Mouse (Mus musculus) limb, embryonic 12.5 days (tissue): Measurements from ENCODE around the gene Rnase11. TPM values are rescaled to one million over a fixed set of nuclear protein-coding genes. Genes with fewer than 3 reads are reported as not detected.
"Not testable (repeated sequence)": the region's sequence is repeated elsewhere in the genome, so short reads cannot be mapped to it uniquely, and the experiment has no call there.

Experiments
- ATAC-seq: fragments of 200-750 bp; cut with Nextera tagmentation; 2 replicates; pipeline ENCODE4 v1.8.0; 2017; ENCODE audit warnings: low read depth, moderate TSS enrichment; ENCODE audit not compliant: insufficient number of reproducible peaks, insufficient read depth, low FRiP score, low TSS enrichment
- H3K27ac ChIP-seq: fragments of 300-500 bp; sonication (generic); 2 replicates; pipeline ENCODE4 v1.5.1; 2016; ENCODE audit warnings: mild to moderate bottlenecking, moderate library complexity
- H3K27me3 ChIP-seq: fragments of 300-500 bp; sonication (generic); 2 replicates; pipeline ENCODE4 v1.6.1; 2016; ENCODE audit warnings: mild to moderate bottlenecking, moderate library complexity
- H3K36me3 ChIP-seq: fragments of 300-500 bp; sonication (generic); 2 replicates; pipeline ENCODE4 v1.6.1; 2016; ENCODE audit warnings: mild to moderate bottlenecking, moderate library complexity
- H3K4me1 ChIP-seq: fragments of 300-500 bp; sonication (generic); replicated peaks from 2 replicates; pipeline ENCODE4 v1.6.1; 2016
- H3K4me2 ChIP-seq: fragments of 300-500 bp; sonication (generic); 2 replicates; pipeline ENCODE4 v1.6.1; 2016; ENCODE audit warnings: mild to moderate bottlenecking, moderate library complexity
- H3K4me3 ChIP-seq: fragments of 300-500 bp; sonication (generic); replicated peaks from 2 replicates; pipeline ENCODE4 v1.5.1; 2016; ENCODE audit warnings: mild to moderate bottlenecking
- H3K9ac ChIP-seq: fragments of 300-500 bp; sonication (generic); replicated peaks from 2 replicates; pipeline ENCODE4 v1.6.1; 2016; ENCODE audit warnings: mild to moderate bottlenecking, moderate library complexity
- H3K9me3 ChIP-seq: fragments of 300-500 bp; sonication (generic); 2 replicates; pipeline ENCODE4 v1.6.1; 2016; ENCODE audit warnings: mild to moderate bottlenecking, moderate library complexity
- WGBS: fragments of 180-500 bp; shearing (Covaris S2); methylation state at CpG from one replicate; pipeline ENCODE4 v1.1.7; 2016; 5-methylcytosine and 5-hydroxymethylcytosine counted together
- polyA plus RNA-seq: library from polyadenylated mRNA; unstranded; fragments of >200 nt; fragmentation: Nextera tagmentation; extraction: Ambion mirVana; gene quantifications from 2 replicates; pipeline ENCODE4 v1.2.1, GENCODE M21; 2016

The Rnase11 gene
- polyA plus RNA-seq, 1 experiment from 2014 or later: not detected

- no peak overlapping the region for H3K27ac ChIP-seq
- no peak overlapping the region for H3K9ac ChIP-seq
- 30% methylated on average over 1 of the region's 1 CpGs for WGBS
- no peak overlapping the region for H3K4me3 ChIP-seq
- no peak overlapping the region for H3K4me2 ChIP-seq
- no peak for ATAC-seq
- H3K4me1 ChIP-seq: no peaks in the 10 kb centered on the region
- H3K27me3 ChIP-seq: no peaks in the 10 kb centered on the region
- no peaks in the 10 kb centered on the region for H3K9me3 ChIP-seq
- no peaks in the 10 kb centered on the region for H3K36me3 ChIP-seq
These were observed 14.8 kb downstream of the Rnase11 start for GRCm38 (mm10) chr14:51035206-51035605.

DNA sequence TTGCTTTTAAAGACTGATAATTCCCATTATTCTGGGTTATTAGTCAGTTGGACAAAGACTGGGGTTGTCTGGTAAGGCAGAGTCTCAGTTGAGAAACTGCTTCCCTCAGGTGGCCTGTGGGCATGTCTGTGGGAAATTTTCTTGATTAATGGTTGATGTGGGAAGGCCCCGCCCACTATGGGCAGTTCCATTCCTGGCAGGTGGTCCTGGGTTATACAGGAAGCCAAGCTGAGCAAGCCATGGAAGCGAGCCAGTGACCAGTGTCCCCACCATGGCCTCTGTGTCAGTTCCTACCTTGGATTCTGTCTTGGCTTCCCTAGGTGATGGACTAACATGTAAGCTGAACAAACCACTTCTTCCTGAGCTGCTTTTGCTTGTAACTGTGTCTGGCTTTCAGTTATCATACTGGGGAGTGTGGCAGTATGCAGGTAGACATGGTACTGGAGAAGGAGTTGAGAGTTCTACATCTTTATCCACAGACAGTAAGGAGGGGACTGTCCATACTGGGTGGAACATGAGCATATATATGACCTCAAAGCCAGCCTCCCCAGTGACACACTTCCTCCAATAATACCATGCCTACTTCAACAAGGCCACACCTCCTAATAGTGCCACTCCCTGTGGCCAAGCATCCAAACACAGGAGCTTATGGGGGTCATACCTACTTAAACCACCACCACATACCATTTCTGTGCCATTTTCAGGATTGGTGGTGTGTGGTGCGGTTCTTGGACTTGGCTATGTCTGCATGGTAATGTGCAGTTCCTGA lies 22.4 kb downstream of the Rnase11 start:
- H3K36me3 ChIP-seq: no peaks in the 10 kb centered on the region
- H3K9me3 ChIP-seq: no peaks in the 10 kb centered on the region
- H3K4me2 ChIP-seq: no peak overlapping the region
- no peak overlapping the region for H3K4me3 ChIP-seq
- no peak overlapping the region for H3K9ac ChIP-seq
- no peak for ATAC-seq
- no peaks in the 10 kb centered on the region for H3K27me3 ChIP-seq
- H3K4me1 ChIP-seq: no peaks in the 10 kb centered on the region
- H3K27ac ChIP-seq: no peak overlapping the region
- WGBS: 54% methylated on average over 3 of the region's 3 CpGs

GRCm38 (mm10) chr14:51026391-51027133 lies 23.4 kb downstream of the Rnase11 start:
- H3K4me2 ChIP-seq: no peak overlapping the region
- 31% methylated on average over 5 of the region's 5 CpGs for WGBS
- ATAC-seq: no peak
- H3K4me3 ChIP-seq: no peak overlapping the region
- H3K36me3 ChIP-seq: no peaks in the 10 kb centered on the region
- no peaks in the 10 kb centered on the region for H3K4me1 ChIP-seq
- H3K9me3 ChIP-seq: no peaks in the 10 kb centered on the region
- no peaks in the 10 kb centered on the region for H3K27me3 ChIP-seq
- no peak overlapping the region for H3K27ac ChIP-seq
- H3K9ac ChIP-seq: no peak overlapping the region

DNA sequence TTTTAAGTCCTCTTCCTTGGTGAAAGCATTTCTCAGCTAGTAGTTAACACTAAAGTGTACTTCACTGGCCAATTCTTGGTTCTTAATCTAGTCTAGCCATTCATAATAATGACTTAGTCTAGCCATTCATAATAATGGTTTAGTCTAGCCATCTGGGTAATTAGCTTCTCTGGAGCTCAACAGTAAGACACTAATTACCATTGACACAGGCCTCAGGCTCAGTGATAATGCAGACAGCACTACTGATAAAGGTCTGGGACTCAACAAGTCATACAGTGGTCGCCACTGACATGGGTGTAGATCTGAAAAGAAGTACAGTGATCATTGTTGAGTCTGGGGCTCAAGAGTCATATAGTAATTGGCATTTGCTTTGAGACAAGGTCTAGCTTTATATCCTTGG lies 25.1 kb downstream of the Rnase11 start:
- no peaks in the 10 kb centered on the region for H3K4me1 ChIP-seq
- H3K36me3 ChIP-seq: no peaks in the 10 kb centered on the region
- H3K4me3 ChIP-seq: no peak overlapping the region
- ATAC-seq: no peak
- 80% methylated on average over 1 of the region's 1 CpGs for WGBS
- no peak overlapping the region for H3K27ac ChIP-seq
- no peak overlapping the region for H3K9ac ChIP-seq
- no peak overlapping the region for H3K4me2 ChIP-seq
- no peaks in the 10 kb centered on the region for H3K9me3 ChIP-seq
- H3K27me3 ChIP-seq: no peaks in the 10 kb centered on the region

DNA sequence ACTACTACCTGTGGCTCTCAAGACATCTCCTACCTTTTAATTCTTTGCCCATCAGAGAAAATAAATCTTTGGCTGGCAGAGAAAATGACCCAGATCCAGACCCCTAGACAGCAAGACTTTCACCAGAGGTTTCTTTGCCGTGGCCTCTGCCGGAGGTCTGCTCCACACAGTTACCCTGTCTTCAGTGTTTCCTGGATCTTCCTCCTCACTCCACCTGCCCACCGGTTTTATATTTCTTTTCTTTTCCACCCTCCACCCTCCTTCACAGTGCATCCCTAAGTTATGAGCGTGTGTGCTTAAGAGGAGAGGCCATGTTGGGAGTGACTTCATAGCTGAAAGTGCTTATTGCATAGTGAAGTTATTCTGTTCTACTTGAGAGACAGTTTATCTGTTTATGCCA lies 26.5 kb downstream of the Rnase11 start:
- no peaks in the 10 kb centered on the region for H3K36me3 ChIP-seq
- no peak overlapping the region for H3K4me2 ChIP-seq
- no peak overlapping the region for H3K4me3 ChIP-seq
- no peaks in the 10 kb centered on the region for H3K4me1 ChIP-seq
- no peak overlapping the region for H3K27ac ChIP-seq
- H3K9me3 ChIP-seq: no peaks in the 10 kb centered on the region
- WGBS: 87% methylated on average over 4 of the region's 4 CpGs
- no peak overlapping the region for H3K9ac ChIP-seq
- no peaks in the 10 kb centered on the region for H3K27me3 ChIP-seq
- no peak for ATAC-seq

- WGBS: 74% methylated on average over 3 of the region's 3 CpGs
- H3K4me3 ChIP-seq: no peak overlapping the region
- H3K4me2 ChIP-seq: no peak overlapping the region
- H3K4me1 ChIP-seq: no peaks in the 10 kb centered on the region
- no peak overlapping the region for H3K9ac ChIP-seq
- ATAC-seq: no peak
- no peaks in the 10 kb centered on the region for H3K9me3 ChIP-seq
- H3K27me3 ChIP-seq: no peaks in the 10 kb centered on the region
- H3K27ac ChIP-seq: no peak overlapping the region
- no peaks in the 10 kb centered on the region for H3K36me3 ChIP-seq
These were observed 32.7 kb downstream of the Rnase11 start for GRCm38 (mm10) chr14:51017256-51017655.

- H3K27ac ChIP-seq: no peak overlapping the region
- no peak for ATAC-seq
- H3K9ac ChIP-seq: no peak overlapping the region
- no peaks in the 10 kb centered on the region for H3K4me1 ChIP-seq
- H3K27me3 ChIP-seq: no peaks in the 10 kb centered on the region
- H3K9me3 ChIP-seq: 0 out of 2 replicates have a peak, but pooled peaks cover 6% of the 10 kb centered on the region
- H3K36me3 ChIP-seq: no peaks in the 10 kb centered on the region
- no peak overlapping the region for H3K4me3 ChIP-seq
- no peak overlapping the region for H3K4me2 ChIP-seq
These were observed 34.2 kb downstream of the Rnase11 start for GRCm38 (mm10) chr14:51015780-51016179.

GRCm38 (mm10) chr14:51014724-51015123 lies 35.2 kb downstream of the Rnase11 start:
- WGBS: 80% methylated on average over 3 of the region's 3 CpGs
- H3K27ac ChIP-seq, H3K4me3 ChIP-seq, H3K9ac ChIP-seq, ATAC-seq, H3K4me2 ChIP-seq, H3K4me1 ChIP-seq, H3K9me3 ChIP-seq, H3K27me3 ChIP-seq, H3K36me3 ChIP-seq: not testable (repeated sequence)

- no peak overlapping the region for H3K4me2 ChIP-seq
- no peak for ATAC-seq
- H3K9ac ChIP-seq: no peak overlapping the region
- H3K4me1 ChIP-seq: no peaks in the 10 kb centered on the region
- no peak overlapping the region for H3K27ac ChIP-seq
- H3K27me3 ChIP-seq: no peaks in the 10 kb centered on the region
- 83% methylated on average over 6 of the region's 6 CpGs for whole genome bisulfite sequencing
- H3K4me3 ChIP-seq: no peak overlapping the region
- no peaks in the 10 kb centered on the region for H3K36me3 ChIP-seq
- 0 out of 2 replicates have a peak, but pooled peaks cover 6% of the 10 kb centered on the region for H3K9me3 ChIP-seq
These were observed 40.4 kb downstream of the Rnase11 start for GRCm38 (mm10) chr14:51009572-51009971.

- ATAC-seq: no peak
- Histone ChIP-seq H3K9me3 (0 out of 2 replicates have a peak, but pooled peaks cover 6% of the 10 kb centered on the region), H3K27ac (no peak overlapping the region), H3K27me3 (no peaks in the 10 kb centered on the region), H3K9ac (no peak overlapping the region), H3K4me1 (no peaks in the 10 kb centered on the region), H3K4me3 (no peak overlapping the region), H3K36me3 (no peaks in the 10 kb centered on the region), H3K4me2 (no peak overlapping the region)
- WGBS: 82% methylated on average over 4 of the region's 4 CpGs
These were observed 41.2 kb downstream of the Rnase11 start for GRCm38 (mm10) chr14:51008781-51009180.

- no peak overlapping the region for H3K4me2 ChIP-seq
- no peak overlapping the region for H3K27ac ChIP-seq
- H3K27me3 ChIP-seq: no peaks in the 10 kb centered on the region
- no peaks in the 10 kb centered on the region for H3K36me3 ChIP-seq
- no peaks in the 10 kb centered on the region for H3K4me1 ChIP-seq
- no peak overlapping the region for H3K4me3 ChIP-seq
- H3K9ac ChIP-seq: no peak overlapping the region
- H3K9me3 ChIP-seq: 0 out of 2 replicates have a peak, but pooled peaks cover 6% of the 10 kb centered on the region
- no peak for ATAC-seq
- 83% methylated on average over 13 of the region's 13 CpGs for WGBS
These were observed 41.8 kb downstream of the Rnase11 start for GRCm38 (mm10) chr14:51007914-51008713.
